Mouse (Mus musculus) adipocyte (in vitro differentiated cells): ENCODE data around the gene Nt5dc2.

Source experiments
- DNase-seq: peaks from one replicate; pipeline ENCODE4 v3.0.0-alpha.2; 2016; ENCODE audit warnings: low spot score

The Nt5dc2 gene

GRCm38 (mm10) chr14:31168425-31168824, 37.6 kb downstream of the Nt5dc2 start, which contains the start of gene Stab1:
Gene Stab1, minus strand, starts transcription at chr14:31168641.
- DNase-seq, result no peak

- DNase-seq, result no peak
Measured at GRCm38 (mm10) chr14:31169508-31169907, 38.7 kb downstream of the Nt5dc2 start.

DNA sequence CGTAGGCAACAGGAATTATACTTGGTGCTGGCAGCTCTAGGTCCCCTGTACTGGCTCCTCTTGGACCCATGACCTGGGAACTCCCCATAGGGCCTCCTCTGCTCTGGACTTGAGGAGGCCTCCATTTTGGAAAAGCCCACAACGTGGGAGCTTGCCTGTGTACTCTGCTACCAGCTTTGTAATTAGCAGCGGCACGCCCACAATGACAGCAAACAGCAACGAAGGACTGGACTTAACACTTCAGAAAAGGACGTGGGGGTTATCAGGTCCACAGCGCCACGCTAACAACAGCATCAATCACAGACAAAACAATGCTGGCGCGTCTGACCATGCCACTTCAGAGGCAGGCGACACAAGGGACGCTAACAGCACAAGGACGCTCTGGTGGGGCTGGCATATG, 40.1 kb downstream of the Nt5dc2 start:
- no peak for DNase-seq

GRCm38 (mm10) chr14:31171386-31171785, 40.5 kb downstream of the Nt5dc2 start:
- DNase-seq, result no peak

GRCm38 (mm10) chr14:31171821-31172220, 41.0 kb downstream of the Nt5dc2 start:
- no peak for DNase-seq

DNA sequence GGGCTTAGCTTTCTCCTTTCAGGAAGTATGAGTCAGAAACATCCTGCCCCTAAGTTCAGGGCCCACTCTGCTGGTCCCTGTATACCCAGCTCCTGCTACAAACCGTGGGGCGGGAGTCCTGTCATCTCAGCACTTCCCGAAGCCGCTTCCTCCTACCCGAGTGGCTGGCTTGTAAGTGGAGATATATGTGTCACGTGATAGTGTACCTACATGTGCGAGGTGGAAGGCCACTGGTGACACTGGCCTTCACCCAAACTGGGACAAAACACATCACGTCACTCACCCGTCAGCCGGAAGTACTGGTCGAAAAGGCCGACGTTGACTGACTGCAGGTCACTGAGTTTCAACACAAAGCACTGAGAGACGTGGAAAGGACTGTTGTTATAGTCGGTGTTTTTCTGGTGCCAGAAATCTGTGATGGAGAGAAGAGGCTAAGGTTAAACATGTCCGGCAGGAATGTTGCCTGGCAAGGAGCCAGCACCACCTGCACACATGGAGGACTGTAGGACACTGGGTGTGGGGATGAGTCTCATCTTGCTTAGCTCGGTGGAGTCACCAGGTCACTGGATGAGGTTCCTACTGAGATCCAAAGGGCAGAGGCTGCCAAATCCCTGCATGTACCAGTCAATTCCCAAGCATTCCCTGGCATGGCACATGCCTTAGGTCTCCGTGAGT, 42.1 kb downstream of the Nt5dc2 start:
- no peak for DNase-seq

DNA sequence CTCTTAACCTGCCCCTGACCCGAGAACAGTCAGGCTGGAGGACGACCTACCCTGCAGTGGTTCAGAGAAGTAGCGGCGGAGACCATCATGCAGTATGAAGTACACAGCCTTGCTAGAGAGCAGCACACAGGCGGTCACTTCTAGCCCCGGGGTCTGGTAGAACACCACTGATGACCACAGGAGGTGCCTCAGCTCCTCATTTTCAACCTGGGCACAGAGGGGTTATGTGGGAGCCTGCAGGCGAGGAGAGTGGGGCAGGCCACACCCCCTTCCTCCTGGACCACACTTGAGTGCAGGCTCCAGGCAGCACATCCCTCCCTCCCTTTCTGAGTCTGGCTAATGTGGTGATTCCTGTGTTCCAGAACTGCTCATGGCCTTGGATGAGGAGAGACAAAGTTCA, 42.7 kb downstream of the Nt5dc2 start:
- no peak for DNase-seq

GRCm38 (mm10) chr14:31177287-31177686, 46.4 kb downstream of the Nt5dc2 start:
- DNase-seq, result no peak

DNA sequence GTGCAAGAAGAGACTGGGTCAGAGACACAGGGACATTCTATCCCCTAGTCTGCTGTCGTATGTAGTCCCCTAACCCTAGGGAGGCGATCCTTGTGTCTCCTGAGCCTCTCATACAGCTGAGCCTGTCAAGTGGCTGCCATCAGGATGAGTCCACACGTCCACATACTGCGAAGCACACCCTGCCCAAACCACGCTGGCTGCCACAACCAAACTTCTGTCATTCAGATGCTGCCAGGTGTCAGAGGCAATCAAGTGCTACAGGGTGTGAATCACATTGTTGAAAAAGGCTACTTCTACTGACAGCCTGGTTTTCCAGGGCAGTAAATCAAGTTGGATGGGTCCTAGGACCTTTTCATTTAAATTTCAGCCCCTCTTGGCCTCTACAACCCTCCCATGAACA, 46.9 kb downstream of the Nt5dc2 start:
- DNase-seq, result no peak

GRCm38 (mm10) chr14:31179677-31180365, 49.0 kb downstream of the Nt5dc2 start:
- DNase-seq, result no peak

DNA sequence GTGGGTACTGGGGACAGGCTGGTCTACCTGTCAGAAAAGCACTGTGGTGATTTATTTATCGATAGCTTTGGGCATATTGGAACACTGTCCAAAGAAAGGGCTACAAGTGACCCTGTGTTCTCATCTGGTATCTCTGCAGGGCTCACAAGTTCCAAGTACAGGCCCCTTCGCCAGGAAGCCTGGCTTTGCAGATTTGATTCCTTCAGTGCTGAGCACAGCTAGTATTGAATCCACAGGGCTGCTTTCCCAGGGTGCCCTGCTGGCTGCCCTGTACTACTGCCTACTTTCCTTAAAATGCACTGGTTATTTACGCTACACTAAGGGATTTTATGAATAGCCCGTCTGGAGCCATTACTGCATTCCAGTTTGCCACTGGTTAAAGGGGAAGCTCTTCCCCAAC, 50.7 kb downstream of the Nt5dc2 start:
- DNase-seq, result no peak

- no peak for DNase-seq
Measured at GRCm38 (mm10) chr14:31182786-31183290, 52.0 kb downstream of the Nt5dc2 start.

DNA sequence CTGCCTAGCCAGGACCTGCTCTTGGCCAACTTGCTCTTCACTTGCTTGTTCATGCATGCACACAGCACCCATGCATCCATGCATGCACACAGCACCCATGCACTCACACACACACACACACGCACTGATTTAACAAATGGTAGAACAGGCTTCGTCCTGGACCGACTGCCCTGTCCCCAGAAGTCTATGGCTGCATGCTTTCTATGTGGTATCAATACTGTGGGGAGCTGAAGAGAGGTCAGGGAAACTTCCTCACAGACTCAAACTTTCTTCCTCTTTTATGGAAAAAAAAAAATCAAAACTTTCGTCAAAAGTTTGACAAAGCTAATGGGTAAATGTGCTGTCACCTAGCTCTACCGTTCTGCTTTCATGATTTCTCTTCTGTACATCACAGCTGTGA, 52.7 kb downstream of the Nt5dc2 start:
- no peak for DNase-seq

DNA sequence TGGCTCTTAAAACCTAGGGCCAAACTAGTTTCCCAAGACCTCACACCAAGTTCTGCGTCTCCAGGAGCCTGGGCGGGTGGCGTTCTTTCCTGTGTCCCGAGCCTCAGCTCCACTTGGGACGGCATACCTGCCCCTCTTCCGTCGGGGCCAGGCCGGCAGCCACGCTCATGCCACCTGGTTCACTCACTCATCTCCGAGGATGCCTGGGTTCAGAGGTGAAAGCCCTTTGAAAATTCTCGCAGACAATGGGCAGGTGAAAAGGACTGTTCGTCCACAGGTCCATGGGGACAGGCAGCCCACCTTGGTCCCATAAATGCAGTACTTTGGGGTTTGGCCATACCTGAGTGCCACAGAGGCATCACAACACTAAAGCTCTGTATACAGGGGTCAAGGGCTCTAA, 53.3 kb downstream of the Nt5dc2 start:
- DNase-seq, result no peak

- DNase-seq, result no peak
Measured at GRCm38 (mm10) chr14:31186656-31187055, 55.8 kb downstream of the Nt5dc2 start.
